Mouse (Mus musculus) adrenal gland, postnatal 4 days (tissue): ENCODE measurements around the gene Ugt2b35. TPM values are rescaled to one million over a fixed set of nuclear protein-coding genes. Genes with fewer than 3 reads are reported as not detected.
"Not testable (repeated sequence)": the region's sequence is repeated elsewhere in the genome, so short reads cannot be mapped to it uniquely, and the experiment has no call there.

Experiments used
- DNase-seq, 2 experiments: peaks; one replicate each; pipeline ENCODE4 v3.0.0; 2021 to 2022; ENCODE audit warnings: low spot score in 2 of 2, mixed read lengths in 2 of 2
- long read RNA-seq, 2 experiments: library from polyadenylated mRNA; stranded (forward); transcript quantifications; one replicate each; pipeline ENCODE4 v2.0.0; 2021
- total RNA-seq, 2 experiments: library from RNA; stranded (reverse); gene quantifications; 2 replicates each; pipeline ENCODE4 v1.2.3; 2021

Gene Ugt2b35
- 1 to 10 TPM in 1 of 2 experiments, under 1 TPM in 1; 0.14 to 5.6 TPM for total RNA-seq
- long read RNA-seq, experiment 1, partial matches to known transcripts: 0 of 3 reads
- long read RNA-seq, experiment 1, other reads (novel, unspliced or antisense): 0 of 3 reads
- long read RNA-seq, experiment 2: 0 reads

- no peak for DNase-seq
Measured at GRCm38 (mm10) chr5:87000395-87001073, at the start of gene Ugt2b35. Gene Ugt2b35 (plus strand): TSS chr5:87000860.

- no peak for DNase-seq
Measured at GRCm38 (mm10) chr5:86960504-86960903, 40.2 kb upstream of the Ugt2b35 start.

DNA sequence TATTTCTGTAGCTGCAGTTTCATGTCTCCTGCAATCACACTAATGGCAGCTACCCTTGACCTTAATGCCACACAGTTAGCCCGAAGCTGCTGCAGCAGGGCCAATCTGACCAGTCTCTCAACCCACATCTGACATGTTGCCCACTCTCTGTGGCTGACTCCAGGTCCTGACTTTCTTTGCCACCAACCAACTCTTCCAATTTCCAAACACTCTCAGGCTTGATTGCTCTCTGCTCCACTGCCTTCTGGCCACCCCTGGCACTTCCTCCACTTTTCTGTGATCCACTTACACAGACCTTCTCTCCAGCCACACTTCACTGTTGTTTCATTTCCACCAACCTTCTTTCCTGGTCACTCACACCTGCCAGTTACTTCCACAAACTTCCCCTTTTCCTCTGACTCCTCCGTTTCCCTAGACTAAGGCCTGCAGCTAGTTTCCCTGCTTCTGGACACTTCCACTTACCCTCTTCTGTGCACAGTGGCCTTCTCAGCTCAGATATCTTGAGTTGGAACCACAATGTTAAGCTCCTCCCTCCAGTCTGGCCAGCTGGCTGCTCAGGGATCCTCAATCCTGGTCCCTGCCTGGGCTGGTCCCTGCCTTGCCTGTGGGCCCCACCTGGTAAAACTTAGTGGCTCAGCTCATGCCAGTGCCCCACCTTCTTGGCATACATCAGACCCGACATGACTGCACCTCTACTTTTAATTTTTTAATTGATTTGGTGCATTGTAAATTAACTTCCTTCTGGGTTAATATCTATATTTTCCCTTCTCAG is 38.9 kb upstream of the Ugt2b35 start:
- DNase-seq: no peak

DNA sequence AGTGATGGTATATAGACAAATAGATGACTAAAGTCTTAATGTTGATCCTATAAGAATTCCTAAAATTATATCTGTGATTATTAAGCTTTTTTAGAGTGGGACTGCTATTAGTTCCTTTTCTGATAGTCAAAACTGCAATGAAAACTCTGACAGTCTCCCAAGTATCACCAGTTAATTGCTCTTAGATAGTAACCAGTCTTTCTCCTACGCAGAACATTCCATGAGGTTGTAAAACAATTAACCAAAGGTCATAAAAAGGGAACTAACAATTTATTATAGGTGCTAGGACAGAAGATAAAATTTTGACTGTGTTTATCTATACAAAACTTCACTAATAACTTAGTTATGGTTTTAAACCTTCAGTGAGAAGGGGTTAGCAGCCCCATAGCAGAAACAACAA is 37.8 kb upstream of the Ugt2b35 start:
- DNase-seq: not testable (repeated sequence)

DNA sequence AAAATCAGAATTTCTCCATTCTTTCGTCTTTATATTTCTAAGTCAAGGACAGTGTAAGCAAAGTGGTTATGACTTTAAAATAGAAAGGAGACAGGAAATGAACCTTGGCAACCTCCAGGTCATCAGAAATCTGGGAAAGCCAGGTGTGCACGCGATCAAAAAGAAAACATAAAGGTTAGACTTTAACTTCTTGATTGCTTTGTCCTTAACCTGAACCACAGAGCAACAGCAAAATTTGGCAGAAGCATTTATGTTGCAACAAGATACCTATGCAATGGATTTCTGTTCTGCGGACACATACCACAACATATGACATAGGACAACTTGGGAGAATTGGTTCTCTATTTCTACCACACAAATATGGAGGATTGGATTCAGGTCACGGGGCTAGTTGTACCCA is 33.4 kb upstream of the Ugt2b35 start:
- not testable (repeated sequence) for DNase-seq

GRCm38 (mm10) chr5:87004735-87005134 is 4.1 kb downstream of the Ugt2b35 start:
- no peak for DNase-seq

GRCm38 (mm10) chr5:87015477-87015876 is 14.8 kb downstream of the Ugt2b35 start:
- no peak for DNase-seq

DNA sequence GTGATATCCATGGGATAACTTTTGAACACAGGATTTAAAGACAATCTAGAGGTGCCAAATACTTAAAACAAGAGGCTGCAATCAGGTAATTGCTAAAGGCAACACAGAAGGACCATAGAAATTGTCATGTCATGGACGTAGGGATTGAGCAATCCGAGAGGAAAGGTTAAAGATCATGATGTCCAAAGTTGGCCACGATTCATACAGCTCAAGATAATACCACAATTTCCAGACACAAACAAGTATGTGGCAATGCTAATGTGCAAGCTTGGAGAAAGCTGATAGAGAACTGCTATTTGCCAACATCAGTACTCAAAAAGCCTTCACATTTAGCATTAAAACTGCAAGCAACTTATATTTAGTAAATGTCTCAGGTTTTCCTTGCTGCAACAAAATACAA is 26.7 kb downstream of the Ugt2b35 start:
- DNase-seq: no peak

GRCm38 (mm10) chr5:87030624-87031023 is 30.0 kb downstream of the Ugt2b35 start:
- DNase-seq: no peak

Other genes with a start within 250 kb of the Ugt2b35 start
- 10 to 100 TPM; 66.9 to 75.8 TPM for gene Ythdc1, start 196.6 kb upstream of the Ugt2b35 start, total RNA-seq
- gene Ugt2b34, start 93.9 kb upstream of the Ugt2b35 start, total RNA-seq: 10 to 100 TPM in 1 of 2 experiments, 1 to 10 TPM in 1; 3.1 to 13.0 TPM
- 1 to 10 TPM in 1 of 2 experiments, under 1 TPM in 1; 0.14 to 6.4 TPM for gene Ugt2b1, start 74.3 kb upstream of the Ugt2b35 start, total RNA-seq
- gene Ugt2b36, start 91.7 kb downstream of the Ugt2b35 start, total RNA-seq: 1 to 10 TPM in 1 of 2 experiments, under 1 TPM in 1; 0.62 to 6.8 TPM
- 10 to 100 TPM in 1 of 2 experiments, under 1 TPM in 1; 0.76 to 10.5 TPM for gene Ugt2b5, start 139.5 kb downstream of the Ugt2b35 start, total RNA-seq